Mouse (Mus musculus) splenic B cell, adult 2 months (primary cell): ENCODE results near the gene Pbx1.

Source experiments
- DNase-seq: peaks from one replicate; pipeline ENCODE4 v3.0.0-alpha.2; 2011; ENCODE audit warnings: low read depth, low spot score
- H3K27me3 ChIP-seq: 2 replicates; pipeline ENCODE4 v1.6.1; 2012; ENCODE audit warnings: mild to moderate bottlenecking, low read length, moderate library complexity, mixed read lengths; ENCODE audit not compliant: control insufficient read depth, poor library complexity, insufficient read depth, severe bottlenecking
- H3K36me3 ChIP-seq: 2 replicates; pipeline ENCODE4 v1.6.1; 2012; ENCODE audit warnings: mild to moderate bottlenecking, low read length, moderate library complexity, mixed read lengths; ENCODE audit not compliant: control insufficient read depth, poor library complexity, insufficient read depth, severe bottlenecking

Pbx1 gene

GRCm38 (mm10) chr1:168118077-168118476, 314.0 kb downstream of the Pbx1 start:
- DNase-seq, result no peak
- H3K36me3 ChIP-seq, result no peaks in the 10 kb centered on the region
- no peaks in the 10 kb centered on the region for H3K27me3 ChIP-seq

GRCm38 (mm10) chr1:168117367-168117766, 314.7 kb downstream of the Pbx1 start:
- H3K36me3 ChIP-seq, result no peaks in the 10 kb centered on the region

GRCm38 (mm10) chr1:168109797-168110196, 322.3 kb downstream of the Pbx1 start:
- H3K27me3 ChIP-seq, result no peaks in the 10 kb centered on the region
- DNase-seq, result no peak
- no peaks in the 10 kb centered on the region for H3K36me3 ChIP-seq

More at GRCm38 (mm10) chr1:168117367-168117766, 314.7 kb downstream of the Pbx1 start:
- DNase-seq, result no peak
- no peaks in the 10 kb centered on the region for H3K27me3 ChIP-seq

- Histone ChIP-seq H3K27me3 (no peaks in the 10 kb centered on the region), H3K36me3 (no peaks in the 10 kb centered on the region)
- DNase-seq, result no peak
Measured at GRCm38 (mm10) chr1:168103821-168104220, 328.2 kb downstream of the Pbx1 start.

GRCm38 (mm10) chr1:168101514-168101913, 330.6 kb downstream of the Pbx1 start:
- no peaks in the 10 kb centered on the region for H3K27me3 ChIP-seq
- no peaks in the 10 kb centered on the region for H3K36me3 ChIP-seq
- no peak for DNase-seq

GRCm38 (mm10) chr1:168098806-168099205, 333.3 kb downstream of the Pbx1 start:
- no peaks in the 10 kb centered on the region for H3K27me3 ChIP-seq
- no peak for DNase-seq
- H3K36me3 ChIP-seq, result no peaks in the 10 kb centered on the region

- Histone ChIP-seq H3K36me3 (no peaks in the 10 kb centered on the region), H3K27me3 (no peaks in the 10 kb centered on the region)
- DNase-seq, result no peak
Measured at GRCm38 (mm10) chr1:168094671-168095070, 337.4 kb downstream of the Pbx1 start.

GRCm38 (mm10) chr1:168093044-168093443, 339.0 kb downstream of the Pbx1 start:
- H3K36me3 ChIP-seq, result no peaks in the 10 kb centered on the region
- DNase-seq, result no peak
- H3K27me3 ChIP-seq, result no peaks in the 10 kb centered on the region

- Histone ChIP-seq H3K36me3 (no peaks in the 10 kb centered on the region), H3K27me3 (no peaks in the 10 kb centered on the region)
- no peak for DNase-seq
Measured at GRCm38 (mm10) chr1:168091627-168092026, 340.4 kb downstream of the Pbx1 start.

GRCm38 (mm10) chr1:168088680-168089079, 343.4 kb downstream of the Pbx1 start:
- Histone ChIP-seq H3K36me3 (no peaks in the 10 kb centered on the region), H3K27me3 (no peaks in the 10 kb centered on the region)
- DNase-seq, result no peak

GRCm38 (mm10) chr1:168079394-168079767, 352.7 kb downstream of the Pbx1 start:
- no peak for DNase-seq
- H3K27me3 ChIP-seq, result no peaks in the 10 kb centered on the region; the same call in 1 of the 2 replicates
- H3K36me3 ChIP-seq, result no peaks in the 10 kb centered on the region

- no peak for DNase-seq
- Histone ChIP-seq H3K27me3 (no peaks in the 10 kb centered on the region; the same call in 1 of the 2 replicates), H3K36me3 (no peaks in the 10 kb centered on the region)
Measured at GRCm38 (mm10) chr1:168078746-168079393, 353.2 kb downstream of the Pbx1 start.

GRCm38 (mm10) chr1:168071974-168072373, 360.1 kb downstream of the Pbx1 start:
- H3K27me3 ChIP-seq, result no peaks in the 10 kb centered on the region
- no peaks in the 10 kb centered on the region for H3K36me3 ChIP-seq

GRCm38 (mm10) chr1:168070273-168070910, 361.7 kb downstream of the Pbx1 start:
- H3K27me3 ChIP-seq, result no peaks in the 10 kb centered on the region
- no peaks in the 10 kb centered on the region for H3K36me3 ChIP-seq
- no peak for DNase-seq

More at GRCm38 (mm10) chr1:168071974-168072373, 360.1 kb downstream of the Pbx1 start:
- no peak for DNase-seq

GRCm38 (mm10) chr1:168069740-168070139, 362.3 kb downstream of the Pbx1 start:
- DNase-seq, result no peak
- H3K36me3 ChIP-seq, result no peaks in the 10 kb centered on the region
- no peaks in the 10 kb centered on the region for H3K27me3 ChIP-seq
